Mouse (Mus musculus) retina, embryonic 14.5 days (tissue): ENCODE measurements around the gene Galnt6.

Source experiments
- DNase-seq: peaks from one replicate; pipeline ENCODE4 v3.0.0-alpha.2; 2015; ENCODE audit warnings: low spot score

The Galnt6 gene

DNA sequence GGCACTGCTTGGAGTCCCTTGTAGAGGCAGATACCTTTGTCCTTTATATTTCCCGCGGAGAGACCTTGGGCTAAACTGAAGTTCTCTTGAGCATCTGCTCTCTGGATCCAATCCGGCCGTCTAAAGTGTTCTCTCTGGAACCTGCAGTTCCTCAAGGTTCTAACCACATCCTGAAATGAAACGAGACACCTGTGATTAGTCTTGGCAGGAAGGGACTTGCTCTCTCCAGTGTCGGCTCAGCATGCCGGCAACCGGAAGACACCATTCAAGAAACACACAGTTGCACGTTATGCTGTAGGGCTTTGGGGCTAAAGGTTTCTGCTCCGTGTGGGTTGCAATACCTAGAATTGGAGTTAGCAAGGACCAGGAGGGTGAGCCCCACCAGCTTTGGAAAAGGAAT lies 9.1 kb downstream of the Galnt6 start:
- DNase-seq, result no peak

GRCm38 (mm10) chr15:100719217-100719616 lies 10.0 kb downstream of the Galnt6 start:
- no peak for DNase-seq

GRCm38 (mm10) chr15:100718572-100718971 lies 10.6 kb downstream of the Galnt6 start:
- DNase-seq, result no peak

GRCm38 (mm10) chr15:100717933-100718332 lies 11.2 kb downstream of the Galnt6 start:
- DNase-seq, result no peak

DNA sequence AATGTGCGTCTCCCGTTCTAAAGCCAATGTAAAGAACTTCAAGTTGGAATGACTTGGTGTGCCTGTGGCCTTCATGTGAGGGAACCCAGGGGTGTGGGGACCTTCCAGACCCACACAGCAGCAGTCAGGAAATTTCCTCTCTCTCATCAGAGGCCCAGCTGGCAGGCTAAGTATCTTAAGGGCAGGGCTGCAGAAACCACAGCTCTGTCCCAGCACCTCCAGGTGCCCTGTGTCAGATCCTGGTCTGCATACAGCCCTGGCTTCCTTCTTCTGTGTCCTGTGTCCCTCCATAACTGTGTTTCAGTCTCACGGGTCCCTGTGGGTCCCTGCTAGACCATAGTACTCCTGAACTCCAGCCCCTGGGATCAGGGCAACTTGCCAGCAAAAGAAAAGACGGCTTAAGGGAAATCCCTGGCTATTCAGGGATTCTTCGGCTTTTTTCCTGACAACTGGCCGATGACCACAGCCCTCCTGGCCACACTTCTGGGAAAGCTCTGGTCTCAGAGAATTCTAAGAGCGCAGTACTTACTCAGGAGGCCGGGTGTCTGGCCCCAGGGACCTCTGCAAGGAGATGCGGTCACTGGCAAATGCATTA lies 13.7 kb downstream of the Galnt6 start:
- no peak for DNase-seq

DNA sequence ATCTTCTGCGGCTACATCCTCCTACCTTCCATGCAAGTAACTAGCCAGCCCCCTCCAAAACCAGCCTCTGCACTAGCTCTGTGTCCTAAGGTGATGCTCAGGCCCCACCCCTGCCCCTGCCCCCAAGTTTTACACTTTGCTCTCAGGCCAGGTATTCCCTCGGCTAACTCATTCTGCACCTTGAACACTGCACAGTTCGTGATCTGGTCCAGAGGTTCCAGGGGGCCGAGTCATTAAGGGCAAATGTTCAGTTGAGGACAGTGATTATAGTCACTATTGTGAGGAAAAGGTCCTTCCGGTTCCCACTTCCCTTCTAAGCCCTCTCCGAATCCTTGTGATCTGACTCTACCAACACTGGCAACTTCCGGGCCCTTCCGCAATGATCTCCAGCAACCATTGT lies 14.7 kb downstream of the Galnt6 start:
- no peak for DNase-seq

- no peak for DNase-seq
Measured at GRCm38 (mm10) chr15:100710838-100711237, 18.3 kb downstream of the Galnt6 start.

- no peak for DNase-seq
Measured at GRCm38 (mm10) chr15:100708433-100709078, 20.6 kb downstream of the Galnt6 start.

- DNase-seq, result no peak
Measured at GRCm38 (mm10) chr15:100706226-100706625, 22.9 kb downstream of the Galnt6 start.

GRCm38 (mm10) chr15:100705376-100705775 lies 23.8 kb downstream of the Galnt6 start:
- no peak for DNase-seq

DNA sequence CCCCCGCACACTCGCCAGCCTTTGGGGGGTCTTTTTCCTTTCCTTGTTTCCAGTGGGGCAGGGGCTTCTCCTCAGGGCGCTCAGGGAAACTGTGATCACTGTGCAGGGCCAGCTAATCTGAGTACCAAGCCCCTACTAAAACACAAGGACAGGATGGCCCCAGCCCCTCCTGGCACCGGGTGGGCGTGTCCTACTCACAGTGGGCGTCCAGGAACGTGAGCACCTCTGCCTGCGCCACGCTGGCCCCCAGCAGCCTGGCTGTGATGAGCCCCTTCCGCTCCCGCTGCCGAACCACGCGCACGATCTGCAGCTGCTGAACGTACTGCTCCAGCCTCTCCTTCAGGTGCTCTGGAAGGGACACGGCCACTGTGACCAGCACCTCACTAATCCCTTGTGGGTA lies 25.3 kb downstream of the Galnt6 start:
- no peak for DNase-seq

- DNase-seq, result no peak
Measured at GRCm38 (mm10) chr15:100701856-100702255, 27.3 kb downstream of the Galnt6 start.

DNA sequence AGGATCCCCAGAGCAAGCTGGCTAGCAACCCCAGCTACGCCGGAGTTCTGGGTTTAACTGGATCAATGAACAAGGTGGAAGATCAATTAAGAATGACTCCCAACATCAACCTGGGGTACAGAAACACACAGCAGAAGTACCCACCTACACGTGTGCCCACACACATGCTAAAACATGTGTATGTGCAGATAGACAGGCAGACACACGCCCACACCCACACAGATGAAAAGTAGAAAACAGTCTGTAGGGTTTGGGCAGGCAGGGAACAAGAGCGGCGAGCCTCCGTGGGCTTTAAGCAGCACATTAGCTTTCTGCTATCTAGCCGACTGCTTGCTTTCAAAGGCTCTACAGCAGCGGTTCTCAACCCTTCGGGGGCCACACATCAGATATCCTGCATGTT lies 28.1 kb downstream of the Galnt6 start:
- no peak for DNase-seq

DNA sequence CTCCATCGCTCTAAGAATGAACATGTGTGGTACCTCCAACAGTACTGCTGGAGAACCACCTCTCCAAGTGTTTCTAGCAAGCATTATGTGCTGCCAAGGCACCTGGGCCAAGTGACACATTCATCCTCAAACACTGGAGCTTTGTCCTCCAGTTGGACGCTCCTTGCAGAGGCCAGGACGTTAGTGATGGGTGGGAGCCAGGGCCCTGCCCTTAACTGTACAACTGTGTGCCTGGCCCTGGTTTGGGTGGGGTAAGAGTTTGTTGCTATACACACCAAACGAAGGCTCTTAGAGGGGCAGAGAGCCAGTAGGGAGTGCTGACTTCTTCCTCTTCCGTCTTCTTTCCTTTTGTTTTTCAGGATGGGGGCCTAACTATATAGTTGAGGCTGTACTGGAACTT lies 28.8 kb downstream of the Galnt6 start:
- no peak for DNase-seq

GRCm38 (mm10) chr15:100699386-100699785 lies 29.8 kb downstream of the Galnt6 start:
- DNase-seq, result no peak

GRCm38 (mm10) chr15:100698078-100698477 lies 31.1 kb downstream of the Galnt6 start:
- DNase-seq, result no peak

GRCm38 (mm10) chr15:100694406-100694805 lies 34.8 kb downstream of the Galnt6 start:
- DNase-seq, result no peak

GRCm38 (mm10) chr15:100691990-100692389 lies 37.2 kb downstream of the Galnt6 start:
- DNase-seq, result no peak

GRCm38 (mm10) chr15:100687430-100687971 lies 41.7 kb downstream of the Galnt6 start, which contains the start of gene Cela1:
Cela1 (minus strand) TSS chr15:100687921.
- no peak for DNase-seq

DNA sequence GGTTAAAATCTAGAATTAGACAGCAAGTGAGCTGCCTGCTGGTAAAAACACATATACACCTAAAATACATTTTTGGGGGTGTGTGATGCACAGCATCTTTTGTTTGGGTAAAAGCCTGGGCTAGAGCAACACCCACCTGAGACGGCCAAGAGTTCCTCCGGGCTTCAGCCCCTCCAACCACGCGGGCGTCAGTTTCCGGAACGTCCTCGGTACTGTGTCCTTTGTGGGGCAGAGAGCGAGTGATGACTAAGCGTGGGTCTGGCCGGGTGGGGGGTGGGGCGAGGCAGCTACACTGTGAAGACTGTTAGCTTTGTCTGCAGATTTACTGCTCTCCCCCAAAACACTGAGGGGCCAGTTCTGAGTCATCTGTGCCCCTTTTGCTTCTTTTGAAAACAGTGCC lies 42.2 kb downstream of the Galnt6 start:
- DNase-seq, result no peak

DNA sequence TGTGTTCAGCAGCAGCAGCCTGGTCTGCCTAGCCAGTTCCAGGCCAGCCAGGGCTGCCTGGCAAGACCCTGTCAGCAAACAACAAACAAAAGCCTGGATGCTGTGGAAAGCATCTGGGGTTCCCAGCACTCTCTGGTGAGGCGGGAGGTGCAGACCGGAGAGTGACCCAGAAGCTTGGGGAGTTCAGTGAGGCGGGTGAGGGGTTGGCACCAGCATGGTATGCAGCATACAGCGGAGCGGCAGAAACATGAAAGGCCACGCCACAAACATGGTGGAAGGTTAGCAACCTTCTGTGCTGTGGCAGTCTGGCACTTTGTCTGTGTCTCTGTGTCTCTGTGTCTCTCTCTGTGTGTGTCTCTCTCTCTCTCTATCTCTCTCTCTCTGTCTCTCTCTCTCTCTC lies 42.7 kb downstream of the Galnt6 start:
- no peak for DNase-seq

- no peak for DNase-seq
Measured at GRCm38 (mm10) chr15:100685849-100686248, 43.3 kb downstream of the Galnt6 start.

DNA sequence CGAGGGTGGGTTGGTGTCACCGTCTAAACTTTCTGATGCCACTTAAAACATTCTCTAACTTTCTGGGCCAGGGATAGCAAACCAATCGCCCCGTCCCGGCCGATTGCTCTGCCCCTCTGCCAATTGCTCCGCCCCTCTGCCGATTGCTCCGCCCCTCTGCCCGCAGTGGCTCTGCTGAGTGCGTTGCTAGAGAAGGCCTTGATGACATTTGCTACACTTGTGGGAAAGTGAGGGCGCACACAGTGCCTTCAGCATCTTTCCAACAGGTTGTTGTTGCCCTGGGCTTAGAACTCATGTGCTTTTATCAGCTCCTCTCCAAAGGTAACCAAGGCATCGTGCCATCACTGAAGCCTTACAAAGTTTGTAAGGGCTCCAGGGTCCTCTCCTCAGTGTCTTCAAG lies 43.9 kb downstream of the Galnt6 start:
- DNase-seq, result no peak

GRCm38 (mm10) chr15:100684450-100684849 lies 44.7 kb downstream of the Galnt6 start:
- no peak for DNase-seq
